Mouse (Mus musculus) neural tube, embryonic 12.5 days (tissue): ENCODE measurements around the gene Mef2b. TPM values are rescaled to one million over a fixed set of nuclear protein-coding genes. Genes with fewer than 3 reads are reported as not detected.

Source experiments
- ATAC-seq: fragments of 200-750 bp; cut with Nextera tagmentation; 2 replicates; pipeline ENCODE4 v1.8.0; 2017; ENCODE audit warnings: low read depth, mild to moderate bottlenecking, moderate TSS enrichment, moderate library complexity; ENCODE audit not compliant: low FRiP score
- H3K27ac ChIP-seq: fragments of 300-500 bp; sonication (generic); 2 replicates; pipeline ENCODE4 v1.5.1; 2016
- H3K27me3 ChIP-seq: fragments of 300-500 bp; sonication (generic); replicated peaks from 2 replicates; pipeline ENCODE4 v1.6.1; 2016; ENCODE audit warnings: mild to moderate bottlenecking
- H3K36me3 ChIP-seq: fragments of 300-500 bp; sonication (generic); 2 replicates; pipeline ENCODE4 v1.6.1; 2016; ENCODE audit warnings: mild to moderate bottlenecking
- H3K4me1 ChIP-seq: fragments of 300-500 bp; sonication (generic); 2 replicates; pipeline ENCODE4 v1.6.1; 2016
- H3K4me2 ChIP-seq: fragments of 300-500 bp; sonication (generic); replicated peaks from 2 replicates; pipeline ENCODE4 v1.6.1; 2016; ENCODE audit warnings: mild to moderate bottlenecking
- H3K4me3 ChIP-seq: fragments of 300-500 bp; sonication (generic); 2 replicates; pipeline ENCODE4 v1.5.1; 2016
- H3K9ac ChIP-seq: fragments of 300-500 bp; sonication (generic); 2 replicates; pipeline ENCODE4 v1.6.1; 2016; ENCODE audit warnings: mild to moderate bottlenecking
- H3K9me3 ChIP-seq: fragments of 300-500 bp; sonication (generic); 2 replicates; pipeline ENCODE4 v1.6.1; 2016; ENCODE audit warnings: mild to moderate bottlenecking
- WGBS: fragments of 180-500 bp; shearing (Covaris S2); methylation state at CpG from one replicate; pipeline ENCODE4 v1.1.7; 2016; 5-methylcytosine and 5-hydroxymethylcytosine counted together
- polyA plus RNA-seq: library from polyadenylated mRNA; unstranded; fragments of >200 nt; fragmentation: Nextera tagmentation; extraction: Ambion mirVana; gene quantifications from 2 replicates; pipeline ENCODE4 v1.2.1, GENCODE M21; 2016

Mef2b gene
- polyA plus RNA-seq, 1 experiment from 2014 or later = 0.29 TPM

DNA sequence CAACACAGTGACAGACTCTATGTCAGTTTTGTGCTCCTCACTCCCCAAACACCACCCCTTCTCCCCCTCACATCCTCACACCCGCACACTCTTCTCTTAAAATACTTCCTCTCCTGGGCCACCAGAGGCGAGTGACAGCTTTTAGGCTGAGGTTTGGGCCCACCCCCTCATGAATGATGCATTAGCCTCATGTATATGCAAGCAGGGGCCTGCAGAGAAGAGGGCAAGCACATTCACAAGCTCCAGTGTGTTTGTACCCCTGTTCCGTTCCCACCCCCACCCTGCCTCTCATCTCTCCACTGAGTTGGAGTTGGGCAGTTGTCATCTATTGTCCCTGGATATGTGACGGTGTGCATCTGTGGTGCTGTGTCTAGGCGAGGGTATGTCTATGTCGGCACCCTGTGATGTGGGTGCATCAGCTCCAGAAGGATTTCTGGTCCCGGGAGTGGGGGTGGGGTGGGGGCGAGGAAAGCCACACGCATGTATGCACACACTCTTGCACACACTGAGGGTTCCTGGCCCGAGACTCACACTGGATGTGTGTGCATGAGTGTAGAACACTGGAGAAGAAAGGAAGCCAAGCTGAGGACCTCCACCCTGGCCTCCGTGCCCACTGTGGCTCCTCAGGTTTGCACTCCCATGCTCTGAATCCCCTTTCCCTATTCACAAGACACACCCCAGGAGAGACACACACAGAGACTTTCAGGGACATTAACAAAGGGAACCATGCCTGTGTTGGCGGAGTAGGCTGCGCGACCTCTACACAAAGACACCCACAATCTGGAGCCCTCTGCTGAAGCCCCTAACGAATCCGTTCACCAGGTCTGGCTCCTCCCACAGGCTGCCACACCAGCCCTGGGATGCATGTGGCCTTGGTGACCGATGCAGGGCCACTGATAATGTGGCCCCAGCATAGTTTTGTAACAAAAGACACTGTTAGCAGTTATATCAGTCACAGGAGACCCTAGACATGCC is 20.5 kb upstream of the Mef2b start:
- 4% methylated on average over 17 of the region's 17 CpGs for WGBS
- peak overlapping the region; percentile 91 for H3K27ac ChIP-seq
- H3K9ac ChIP-seq = peak overlapping the region; percentile 81
- H3K4me1 ChIP-seq = peaks cover 27% of the 10 kb centered on the region
- ATAC-seq = peak; percentile 89
- H3K36me3 ChIP-seq = peaks cover 29% of the 10 kb centered on the region
- peaks cover 39% of the 10 kb centered on the region for H3K27me3 ChIP-seq
- H3K4me3 ChIP-seq = peak overlapping the region; percentile 66
- no peaks in the 10 kb centered on the region for H3K9me3 ChIP-seq
- peak overlapping the region; percentile 64 for H3K4me2 ChIP-seq

DNA sequence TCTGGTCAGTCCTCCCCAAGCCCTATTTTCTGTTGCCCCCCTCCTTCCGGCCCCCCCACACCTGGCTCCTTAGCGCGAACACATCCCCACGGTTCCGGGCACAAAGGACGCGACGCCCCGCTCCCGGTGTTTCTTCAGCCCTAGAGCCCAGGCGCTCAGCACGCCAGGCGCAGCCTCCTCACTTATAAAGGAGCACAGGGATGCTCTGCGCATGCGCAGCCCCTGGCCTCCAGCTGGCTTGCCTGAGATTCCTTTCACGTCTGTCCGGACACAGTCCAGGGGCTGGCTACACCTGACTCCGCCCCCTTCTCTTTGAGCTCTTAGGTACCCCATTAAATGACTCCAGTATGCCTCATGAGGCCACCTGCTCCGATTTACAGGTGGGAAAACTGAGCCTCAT is 18.8 kb upstream of the Mef2b start, which contains the start of gene Ncan:
TSS of gene Ncan (minus strand) at position 207 of the 400 bp plus-strand sequence.
- WGBS = 1% methylated on average over 19 of the region's 19 CpGs
- peak within 1 kb of the TSS; percentile 66 for H3K4me3 ChIP-seq
- peak within 1 kb of the TSS; percentile 81 for H3K9ac ChIP-seq
- H3K27me3 ChIP-seq = peaks cover 24% of the 10 kb centered on the region
- H3K4me1 ChIP-seq = peaks cover 27% of the 10 kb centered on the region
- peak within 1 kb of the TSS; percentile 64 for H3K4me2 ChIP-seq
- ATAC-seq = peak; percentile 48
- H3K36me3 ChIP-seq = peaks cover 12% of the 10 kb centered on the region; the same call in 1 of the 2 replicates
- H3K27ac ChIP-seq = peak within 1 kb of the TSS; percentile 91
- no peaks in the 10 kb centered on the region for H3K9me3 ChIP-seq

DNA sequence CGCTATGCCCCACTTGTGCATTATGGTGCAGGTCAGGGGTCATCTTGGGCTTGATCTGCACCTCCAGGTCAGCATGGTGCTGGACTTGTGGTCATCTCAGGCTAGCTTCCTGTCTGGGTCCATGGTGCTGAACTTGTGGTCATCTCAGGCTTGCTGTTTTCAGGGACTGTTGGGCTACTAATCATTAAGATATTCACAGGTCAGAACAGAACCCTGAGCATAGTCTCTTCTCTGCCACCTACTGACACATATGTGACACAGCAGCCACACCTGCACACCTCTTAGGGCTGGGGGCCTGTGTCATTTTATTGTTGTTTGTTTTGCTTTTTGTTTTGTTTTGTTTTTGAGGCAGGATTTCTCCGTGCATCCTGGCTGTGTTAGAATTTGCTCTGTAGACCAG is 16.6 kb upstream of the Mef2b start:
- no peaks in the 10 kb centered on the region for H3K9me3 ChIP-seq
- 0 out of 2 replicates have a peak, but pooled peaks cover 6% of the 10 kb centered on the region for H3K27me3 ChIP-seq
- no peak overlapping the region for H3K27ac ChIP-seq
- H3K4me3 ChIP-seq = no peak overlapping the region
- H3K4me1 ChIP-seq = peaks cover 12% of the 10 kb centered on the region
- no peak overlapping the region for H3K4me2 ChIP-seq
- 52% methylated on average over 2 of the region's 2 CpGs for WGBS
- H3K36me3 ChIP-seq = no peaks in the 10 kb centered on the region
- no peak for ATAC-seq
- no peak overlapping the region for H3K9ac ChIP-seq

DNA sequence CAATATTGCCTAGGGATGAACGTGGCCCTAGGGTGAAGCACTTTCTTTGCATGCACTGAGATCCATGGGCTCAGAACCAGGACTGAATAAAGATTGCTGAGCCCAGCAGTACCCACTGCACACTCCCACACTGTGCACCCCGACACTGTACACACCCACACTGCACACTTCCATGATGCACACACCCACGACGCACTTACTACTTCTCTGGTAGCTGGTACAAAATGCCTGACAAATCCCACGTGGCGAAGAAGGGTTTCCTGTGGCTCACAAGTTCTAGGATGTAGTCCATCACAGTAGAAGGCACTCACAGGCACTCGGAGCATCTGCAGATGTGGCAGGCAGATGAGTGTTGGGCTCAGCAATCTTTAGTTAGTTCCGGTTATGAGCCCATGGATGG is 14.5 kb upstream of the Mef2b start:
- H3K4me2 ChIP-seq = no peak overlapping the region
- no peaks in the 10 kb centered on the region for H3K9me3 ChIP-seq
- WGBS = 67% methylated on average over 8 of the region's 8 CpGs
- H3K27me3 ChIP-seq = 0 out of 2 replicates have a peak, but pooled peaks cover 6% of the 10 kb centered on the region
- no peak overlapping the region for H3K9ac ChIP-seq
- no peak overlapping the region for H3K4me3 ChIP-seq
- peaks cover 4% of the 10 kb centered on the region; the same call in 1 of the 2 replicates for H3K4me1 ChIP-seq
- no peaks in the 10 kb centered on the region for H3K36me3 ChIP-seq
- no peak overlapping the region for H3K27ac ChIP-seq
- ATAC-seq = no peak

DNA sequence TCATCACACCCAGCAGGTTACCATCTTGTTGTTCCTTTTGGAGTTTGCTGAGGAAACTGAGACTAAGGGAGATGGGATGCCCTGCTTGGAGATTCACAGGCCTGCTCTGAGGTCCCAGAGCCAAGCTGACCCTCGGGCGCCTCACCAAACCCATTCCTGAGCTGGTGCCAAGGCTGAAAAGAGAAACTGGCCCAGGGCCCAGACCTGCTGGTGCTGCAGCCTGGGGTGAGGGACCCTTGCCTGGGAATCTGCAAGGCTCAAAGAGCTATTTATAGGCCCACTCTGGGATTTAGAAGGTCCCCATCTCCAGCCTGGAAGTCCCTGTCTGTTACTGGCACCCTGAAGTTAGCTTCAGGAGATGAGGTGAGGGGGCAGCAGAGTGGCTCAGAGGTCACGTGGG is 11.1 kb upstream of the Mef2b start:
- Histone ChIP-seq H3K4me2 (no peak overlapping the region), H3K9me3 (no peaks in the 10 kb centered on the region), H3K9ac (no peak overlapping the region), H3K4me3 (no peak overlapping the region), H3K36me3 (peaks cover 10% of the 10 kb centered on the region), H3K27ac (no peak overlapping the region), H3K27me3 (0 out of 2 replicates have a peak, but pooled peaks cover 6% of the 10 kb centered on the region), H3K4me1 (peaks cover 12% of the 10 kb centered on the region)
- ATAC-seq = no peak
- WGBS = 86% methylated on average over 3 of the region's 3 CpGs

DNA sequence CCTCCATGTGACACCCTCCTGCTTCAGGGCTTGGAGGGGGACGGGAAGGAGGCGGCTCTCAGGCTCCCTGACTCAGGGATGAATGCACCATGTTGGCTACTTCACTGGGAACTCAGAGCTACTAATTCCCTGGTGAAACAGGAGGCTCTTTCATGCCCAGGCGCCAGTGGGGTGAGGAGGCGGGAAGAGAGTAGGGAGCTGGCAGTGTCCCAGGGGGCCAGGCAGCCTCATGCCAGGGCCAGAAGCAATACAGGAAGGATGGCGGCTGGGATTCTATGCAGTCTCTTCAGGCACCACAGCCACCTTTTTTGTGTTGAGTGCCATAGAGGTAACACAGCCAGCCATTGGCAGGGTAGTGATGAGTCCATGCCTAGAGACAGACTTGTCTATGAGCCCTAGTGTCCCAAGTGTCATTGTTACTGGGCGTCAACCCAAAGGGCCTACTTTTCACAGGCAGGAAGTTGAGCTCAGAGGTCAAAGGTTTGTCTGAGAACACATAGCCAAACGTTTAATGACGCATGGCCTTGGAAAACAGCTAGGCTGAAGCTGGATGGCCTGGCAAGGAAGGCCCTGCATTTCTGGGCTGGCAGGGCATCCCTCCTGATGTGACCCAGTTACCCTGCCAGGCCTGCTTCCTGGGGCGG is 10.1 kb upstream of the Mef2b start:
- H3K27ac ChIP-seq = no peak overlapping the region
- ATAC-seq = no peak
- peaks cover 20% of the 10 kb centered on the region for H3K36me3 ChIP-seq
- H3K27me3 ChIP-seq = no peaks in the 10 kb centered on the region
- no peak overlapping the region for H3K4me2 ChIP-seq
- no peaks in the 10 kb centered on the region for H3K9me3 ChIP-seq
- no peak overlapping the region for H3K4me3 ChIP-seq
- peaks cover 12% of the 10 kb centered on the region for H3K4me1 ChIP-seq
- 69% methylated on average over 9 of the region's 9 CpGs for WGBS
- no peak overlapping the region for H3K9ac ChIP-seq

DNA sequence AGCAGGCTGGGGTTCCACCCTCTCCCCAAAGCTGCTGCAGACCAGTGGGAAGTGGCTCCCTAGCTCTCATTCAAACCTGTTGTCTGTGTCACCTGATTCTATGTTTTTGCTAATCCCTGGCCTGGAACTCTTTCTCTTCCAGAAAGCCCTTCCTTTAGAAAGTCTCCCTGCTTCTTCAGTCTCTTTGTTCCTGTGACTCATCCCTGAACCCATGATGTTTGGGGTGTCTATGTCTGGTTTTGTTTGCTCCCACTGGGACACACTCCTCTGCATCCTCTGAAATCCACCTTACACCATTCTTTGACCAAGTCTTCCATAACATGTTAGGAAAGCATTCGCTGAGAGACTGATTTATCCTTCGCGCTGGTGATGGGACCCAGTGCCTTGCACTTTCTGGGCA is 9.4 kb upstream of the Mef2b start:
- H3K4me1 ChIP-seq = peaks cover 12% of the 10 kb centered on the region
- WGBS = 84% methylated on average over 3 of the region's 3 CpGs
- no peaks in the 10 kb centered on the region for H3K9me3 ChIP-seq
- no peaks in the 10 kb centered on the region for H3K27me3 ChIP-seq
- H3K4me2 ChIP-seq = no peak overlapping the region
- no peak overlapping the region for H3K4me3 ChIP-seq
- H3K27ac ChIP-seq = no peak overlapping the region
- no peak overlapping the region for H3K9ac ChIP-seq
- H3K36me3 ChIP-seq = peaks cover 26% of the 10 kb centered on the region
- ATAC-seq = no peak

DNA sequence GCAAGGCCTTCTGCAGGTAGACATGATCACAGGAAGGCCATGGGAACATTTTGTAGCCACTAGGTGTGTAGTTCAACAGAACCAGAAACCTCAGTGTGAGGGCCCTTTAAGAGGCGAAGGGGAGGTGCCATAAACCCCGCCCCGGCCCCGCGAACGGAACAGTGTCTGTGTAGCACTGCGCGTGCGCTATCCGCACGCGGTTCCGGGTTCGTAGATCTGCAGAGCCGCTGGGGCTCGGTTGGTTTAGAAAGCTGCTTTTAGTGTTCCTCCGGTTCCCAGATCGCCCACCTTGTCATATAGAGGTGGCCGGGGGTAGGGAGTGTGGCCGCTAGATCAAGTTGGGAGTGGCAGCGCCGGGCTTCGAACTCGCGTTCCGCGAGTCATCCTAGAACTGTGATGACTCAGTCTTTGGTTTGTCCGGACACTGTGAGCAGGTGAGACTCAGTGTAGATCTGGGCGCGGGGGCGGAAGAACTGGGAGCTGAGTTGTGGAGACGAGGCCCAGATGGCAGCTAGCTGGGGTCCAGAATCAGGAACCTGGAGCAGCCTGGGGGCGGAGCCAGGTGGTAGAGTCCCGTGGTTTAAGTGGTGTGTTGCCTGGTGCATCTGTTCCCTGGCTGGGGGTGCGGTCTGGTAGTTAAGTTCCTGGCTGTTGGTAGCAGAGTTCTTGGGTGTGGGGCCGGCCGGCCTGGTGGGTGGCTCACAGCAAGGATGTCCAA is 8.2 kb upstream of the Mef2b start, which contains the start of gene Nr2c2ap:
TSS of gene Nr2c2ap (plus strand) at position 168 of the 718 bp plus-strand sequence.
- WGBS = 2% methylated on average over 37 of the region's 37 CpGs
- Histone ChIP-seq H3K36me3 (peaks cover 38% of the 10 kb centered on the region), H3K4me1 (peaks cover 12% of the 10 kb centered on the region), H3K27me3 (no peaks in the 10 kb centered on the region), H3K4me2 (peak within 1 kb of the TSS; percentile 87), H3K9me3 (no peaks in the 10 kb centered on the region), H3K9ac (peak within 1 kb of the TSS; percentile 70), H3K4me3 (peak within 1 kb of the TSS; percentile 72), H3K27ac (no peak within 1 kb of the TSS)
- peak; percentile 84 for ATAC-seq

DNA sequence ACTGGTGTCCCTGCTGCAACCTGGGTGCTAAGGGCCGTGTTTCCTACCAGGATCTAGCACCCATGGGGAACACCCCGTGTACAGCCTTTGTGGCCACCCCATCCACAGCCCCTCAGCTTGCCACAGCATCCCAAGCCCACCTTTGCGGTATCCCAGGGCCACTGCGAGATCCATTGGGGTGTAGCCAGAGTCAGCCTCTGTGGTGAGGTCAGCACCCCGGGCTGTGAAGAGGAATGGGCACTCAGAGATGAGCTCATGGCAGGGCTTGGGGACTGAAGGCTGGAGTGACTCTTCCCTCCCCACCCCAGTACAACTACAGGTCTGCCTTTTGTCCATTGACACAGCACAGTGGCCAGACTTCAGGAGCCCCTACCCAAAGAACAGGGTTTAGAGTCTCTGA is 5.4 kb upstream of the Mef2b start:
- no peak overlapping the region for H3K4me2 ChIP-seq
- H3K27ac ChIP-seq = no peak overlapping the region
- 93% methylated on average over 5 of the region's 5 CpGs for WGBS
- no peak overlapping the region for H3K9ac ChIP-seq
- peaks cover 23% of the 10 kb centered on the region for H3K4me1 ChIP-seq
- H3K4me3 ChIP-seq = no peak overlapping the region
- ATAC-seq = no peak
- H3K9me3 ChIP-seq = no peaks in the 10 kb centered on the region
- H3K27me3 ChIP-seq = no peaks in the 10 kb centered on the region
- peaks cover 43% of the 10 kb centered on the region for H3K36me3 ChIP-seq

DNA sequence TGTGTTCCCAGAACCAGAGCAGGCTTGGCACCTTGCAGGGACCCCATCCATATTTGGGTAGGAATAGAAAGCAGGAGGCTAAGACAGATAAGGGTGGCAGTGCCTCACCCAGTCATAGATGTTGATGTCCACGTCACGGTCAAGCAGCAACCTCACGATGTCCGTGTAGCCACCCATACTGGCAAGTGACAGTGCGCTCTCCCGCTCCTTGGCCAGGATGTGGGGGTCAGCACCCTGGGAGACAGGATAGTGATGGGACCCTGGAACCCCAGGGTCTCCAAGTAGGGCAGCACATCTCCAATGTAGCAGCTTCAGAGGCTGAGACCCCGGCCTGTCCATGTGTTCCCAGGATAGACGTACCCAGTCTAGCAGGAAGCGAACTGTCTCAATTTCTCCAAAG is 4.6 kb upstream of the Mef2b start:
- Histone ChIP-seq H3K4me2 (no peak overlapping the region), H3K27ac (no peak overlapping the region), H3K9ac (no peak overlapping the region), H3K9me3 (no peaks in the 10 kb centered on the region), H3K4me3 (no peak overlapping the region), H3K27me3 (no peaks in the 10 kb centered on the region), H3K4me1 (peaks cover 23% of the 10 kb centered on the region), H3K36me3 (peaks cover 43% of the 10 kb centered on the region)
- ATAC-seq = no peak
- WGBS = 96% methylated on average over 9 of the region's 9 CpGs

DNA sequence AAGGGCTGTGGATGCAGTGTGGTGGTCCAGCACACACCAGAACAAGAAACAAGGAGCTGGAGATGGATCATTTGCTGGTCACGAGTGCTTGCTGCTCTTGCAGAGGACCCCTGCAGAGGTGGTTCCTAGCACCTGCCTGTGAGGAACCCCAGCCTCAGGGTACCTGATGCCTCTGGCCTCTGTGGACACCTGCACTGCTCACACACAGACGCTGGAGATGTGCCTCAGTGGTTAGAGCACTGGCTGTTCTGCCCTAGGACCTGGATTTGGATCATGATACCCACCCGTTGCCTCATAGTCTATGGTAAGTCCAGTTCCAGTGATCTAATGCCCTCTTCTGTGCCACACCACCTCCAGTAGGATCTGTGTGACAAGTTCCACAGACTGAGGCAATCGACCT is 2.9 kb upstream of the Mef2b start:
- Histone ChIP-seq H3K4me3 (no peak overlapping the region), H3K36me3 (peaks cover 43% of the 10 kb centered on the region), H3K27ac (no peak overlapping the region), H3K9ac (no peak overlapping the region), H3K4me2 (no peak overlapping the region), H3K9me3 (no peaks in the 10 kb centered on the region), H3K27me3 (no peaks in the 10 kb centered on the region), H3K4me1 (peaks cover 27% of the 10 kb centered on the region)
- WGBS = 89% methylated on average over 4 of the region's 4 CpGs
- ATAC-seq = no peak

DNA sequence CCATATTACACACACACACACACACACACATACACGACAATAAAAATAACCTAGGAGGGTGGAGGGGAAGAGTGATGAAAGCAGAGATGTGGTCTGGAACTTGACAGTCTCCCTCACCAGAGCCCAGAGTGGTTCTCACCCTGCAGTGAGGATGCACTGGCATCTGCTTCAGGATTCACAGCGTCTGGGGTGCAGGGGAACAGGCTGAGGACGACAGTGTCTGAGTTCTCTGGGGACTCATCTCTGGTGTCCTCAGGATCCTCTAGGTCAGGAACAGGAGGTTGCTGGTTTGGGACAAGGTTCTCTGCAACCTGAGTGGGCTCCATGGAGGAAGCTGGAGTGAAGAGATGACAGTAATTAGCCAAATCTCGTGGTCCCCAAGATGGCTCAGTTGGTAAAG is 1.6 kb upstream of the Mef2b start:
- H3K36me3 ChIP-seq = peaks cover 49% of the 10 kb centered on the region
- no peak overlapping the region for H3K4me3 ChIP-seq
- no peak overlapping the region for H3K27ac ChIP-seq
- H3K4me1 ChIP-seq = peaks cover 23% of the 10 kb centered on the region
- no peak for ATAC-seq
- 82% methylated on average over 4 of the region's 4 CpGs for WGBS
- H3K9me3 ChIP-seq = no peaks in the 10 kb centered on the region
- no peaks in the 10 kb centered on the region for H3K27me3 ChIP-seq
- H3K4me2 ChIP-seq = peak overlapping the region; percentile 84
- H3K9ac ChIP-seq = no peak overlapping the region
